Mouse (Mus musculus): Measurements from ENCODE around the gene Kif18a. TPM values are rescaled to one million over a fixed set of nuclear protein-coding genes. Genes with fewer than 3 reads are reported as not detected.

Kif18a gene
- 0.76 TPM for polyA plus RNA-seq (2015; fragmentation: Illumina TruSeq; extraction: RNeasy Lipid Tissue Mini Kit (QIAGEN cat#74804); ENCODE audit: low read depth, low replicate concordance)

DNA sequence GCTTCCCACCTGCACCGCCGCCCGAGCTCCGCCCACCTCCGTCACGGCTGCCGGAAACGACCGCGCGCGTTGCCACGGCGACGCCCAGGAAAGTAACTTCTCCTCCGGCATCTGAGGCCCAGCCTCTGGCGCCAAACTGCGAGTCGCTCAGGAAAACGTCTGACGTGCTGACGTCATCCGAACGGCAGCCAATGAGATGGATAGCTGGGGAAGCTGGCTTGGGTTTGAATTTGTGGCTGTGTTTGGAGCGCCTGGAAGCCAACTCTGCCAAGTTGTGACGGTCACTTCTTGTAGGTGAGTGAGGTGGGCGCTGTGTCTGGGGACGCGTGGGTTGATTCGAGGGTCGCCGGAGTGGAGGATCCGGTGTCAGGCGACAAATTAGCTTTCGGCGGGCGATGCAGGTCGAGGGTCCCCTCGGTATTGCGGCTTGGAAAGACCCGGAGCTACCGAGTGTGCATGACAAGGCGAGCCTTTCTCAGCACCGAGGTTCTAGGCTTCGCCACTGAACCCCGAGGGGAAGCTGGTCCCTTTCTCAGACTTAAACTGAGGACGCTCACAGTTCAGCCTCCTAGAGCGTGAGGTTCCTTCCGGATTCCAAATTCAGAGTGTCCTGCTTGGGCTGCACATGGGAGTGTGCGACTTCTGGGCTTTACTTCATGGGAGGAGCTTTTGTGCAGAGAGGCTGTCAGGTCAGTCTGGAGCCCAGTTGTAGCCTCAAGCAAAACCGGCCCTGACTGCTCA, at the start of gene Kif18a, which contains the start of gene Mettl15:
Gene Kif18a (plus strand): TSS at position 139 of the 741 bp plus-strand sequence.
Gene Mettl15 (minus strand): TSS at position 149 of the 741 bp plus-strand sequence.

Other genes with a start within 250 kb of the Kif18a start
- 8.7 TPM for gene Mettl15, start within 50 bp of the Kif18a start, polyA plus RNA-seq (2015; fragmentation: Illumina TruSeq; extraction: RNeasy Lipid Tissue Mini Kit (QIAGEN cat#74804); ENCODE audit: low read depth, low replicate concordance)

Data from brain, adult 10 weeks (tissue).